In genomic region chr7:135376932-135377331, GRCm38 (mm10) we compare ENCODE assay signal across 11 mouse cellular contexts. TPM values are rescaled to one million over a fixed set of nuclear protein-coding genes. Genes with fewer than 3 reads are reported as not detected.
DNase-seq lines count a peak whose midpoint lies in the region; ATAC-seq and TF ChIP-seq lines count a peak whose summit lies in the region.
"Had no signal": no experiment of that assay in that cellular context is flagged by ENCODE, and none has a peak within 500 bp of the region (broad histone marks: within the 10 kb centered on the region; RNA-seq: fewer than 3 reads in every experiment).

No protein-coding gene starts in this region.

- ATAC-seq in hindbrain, embryonic 11.5 days (ENCODE audit: low FRiP score), result no peak
- no peak for ATAC-seq in hindbrain, embryonic 12.5 days (ENCODE audit: low FRiP score)
- ATAC-seq in lung, postnatal 0 days, result no peak

- intact Hi-C loops in left cerebral cortex, postnatal 25 days (cut with DNase I), result no loop called here

- H3K4me2 ChIP-seq in hindbrain, embryonic 11.5 days (replicated peaks; ENCODE audit: low read depth, low read length), result no peak overlapping the region
- H3K4me2 ChIP-seq in hindbrain, embryonic 12.5 days (replicated peaks), result no peak overlapping the region
- H3K4me2 ChIP-seq in lung, postnatal 0 days (replicated peaks; ENCODE audit: low read depth, low read length), result no peak overlapping the region
- H3K4me2 ChIP-seq: limb, embryonic 12.5 days had no signal

- no peak overlapping the region for H3K9ac ChIP-seq in hindbrain, embryonic 11.5 days (ENCODE audit: low read depth, low read length)
- no peak overlapping the region for H3K9ac ChIP-seq in hindbrain, embryonic 12.5 days
- H3K9ac ChIP-seq in ES-Bruce4 (ENCODE audit: low read depth, poor library complexity, severe bottlenecking), result no peak overlapping the region
- H3K9ac ChIP-seq in lung, postnatal 0 days (replicated peaks; ENCODE audit: low read depth), result no peak overlapping the region
- H3K9ac ChIP-seq: limb, embryonic 12.5 days had no signal

- TF ChIP-seq POLR2A in ES-Bruce4 (IDR thresholded peaks at IDR 0.05; ENCODE audit: insufficient read depth, low read length), result no peak

- TF ChIP-seq EP300 in ES-Bruce4 (IDR thresholded peaks at IDR 0.05; ENCODE audit: insufficient read depth, low read depth, low read length), result no peak
- TF ChIP-seq EP300 in lung, postnatal 0 days (IDR thresholded peaks at IDR 0.05), result no peak

- no peak overlapping the region for H3K4me3 ChIP-seq in hindbrain, embryonic 11.5 days (ENCODE audit: low read depth, low read length)
- no peak overlapping the region for H3K4me3 ChIP-seq in hindbrain, embryonic 12.5 days
- no peak overlapping the region for H3K4me3 ChIP-seq in ES-Bruce4 (ENCODE audit: low read depth, low read length)
- no peak overlapping the region for H3K4me3 ChIP-seq in lung, postnatal 0 days (ENCODE audit: low read depth, low read length)
- H3K4me3 ChIP-seq: limb, embryonic 12.5 days had no signal

- no peaks in the 10 kb centered on the region for H3K36me3 ChIP-seq in hindbrain, embryonic 11.5 days (ENCODE audit: control insufficient read depth, insufficient read depth, low read length)
- H3K36me3 ChIP-seq in hindbrain, embryonic 12.5 days, result no peaks in the 10 kb centered on the region
- no peaks in the 10 kb centered on the region for H3K36me3 ChIP-seq in ES-Bruce4 (ENCODE audit: control insufficient read depth, insufficient read depth, low read length, poor library complexity, severe bottlenecking)
- H3K36me3 ChIP-seq in lung, postnatal 0 days (ENCODE audit: insufficient read depth, low read length), result no peaks in the 10 kb centered on the region
- H3K36me3 ChIP-seq: limb, embryonic 12.5 days had no signal

- peak; percentile 76 for TF ChIP-seq CTCF in ES-Bruce4 (IDR thresholded peaks at IDR 0.05; ENCODE audit: low read depth, low read length)
- TF ChIP-seq CTCF in lung, postnatal 0 days (IDR thresholded peaks at IDR 0.05), result peak; percentile 59

- H3K9me3 ChIP-seq in hindbrain, embryonic 11.5 days (ENCODE audit: control insufficient read depth, low read length), result no peaks in the 10 kb centered on the region
- H3K9me3 ChIP-seq in hindbrain, embryonic 12.5 days (replicated peaks), result no peaks in the 10 kb centered on the region
- H3K9me3 ChIP-seq in ES-Bruce4 (replicated peaks; ENCODE audit: control insufficient read depth, insufficient read depth, low read length, poor library complexity, severe bottlenecking), result no peaks in the 10 kb centered on the region
- H3K9me3 ChIP-seq in lung, postnatal 0 days (ENCODE audit: low read length), result no peaks in the 10 kb centered on the region
- H3K9me3 ChIP-seq: limb, embryonic 12.5 days had no signal

- WGBS in hindbrain, embryonic 11.5 days, result 68% methylated on average over 5 of the region's 5 CpGs
- 63% methylated on average over 5 of the region's 5 CpGs for WGBS in hindbrain, embryonic 12.5 days
- 63% methylated on average over 5 of the region's 5 CpGs for WGBS in lung, postnatal 0 days

- no peaks in the 10 kb centered on the region for H3K27me3 ChIP-seq in hindbrain, embryonic 11.5 days (ENCODE audit: control insufficient read depth, insufficient read depth, low read length)
- H3K27me3 ChIP-seq in hindbrain, embryonic 12.5 days, result no peaks in the 10 kb centered on the region
- H3K27me3 ChIP-seq in ES-Bruce4 (ENCODE audit: control insufficient read depth, insufficient read depth, low read length, poor library complexity, severe bottlenecking), result no peaks in the 10 kb centered on the region; the same call in none of the 2 replicates
- no peaks in the 10 kb centered on the region for H3K27me3 ChIP-seq in lung, postnatal 0 days (replicated peaks; ENCODE audit: insufficient read depth, low read length)

- H3K27ac ChIP-seq in hindbrain, embryonic 11.5 days (ENCODE audit: low read depth, low read length), result no peak overlapping the region
- no peak overlapping the region for H3K27ac ChIP-seq in hindbrain, embryonic 12.5 days
- H3K27ac ChIP-seq in ES-Bruce4 (ENCODE audit: insufficient read depth, low read length), result no peak overlapping the region
- no peak overlapping the region for H3K27ac ChIP-seq in lung, postnatal 0 days (ENCODE audit: low read length)
- H3K27ac ChIP-seq: limb, embryonic 12.5 days had no signal

- no peaks in the 10 kb centered on the region for H3K4me1 ChIP-seq in hindbrain, embryonic 11.5 days (replicated peaks; ENCODE audit: control insufficient read depth, insufficient read depth, low read length)
- H3K4me1 ChIP-seq in hindbrain, embryonic 12.5 days, result 0 out of 2 replicates have a peak, but pooled peaks cover 2% of the 10 kb centered on the region
- H3K4me1 ChIP-seq in ES-Bruce4 (ENCODE audit: control insufficient read depth, insufficient read depth, low read length), result no peaks in the 10 kb centered on the region
- no peaks in the 10 kb centered on the region for H3K4me1 ChIP-seq in lung, postnatal 0 days (ENCODE audit: insufficient read depth, low read depth, low read length)
- H3K4me1 ChIP-seq: limb, embryonic 12.5 days had no signal

- DNase-seq in hindbrain, embryonic 11.5 days (ENCODE audit: low spot score), result peak; percentile 28
- peak; percentile 5 to 12 for DNase-seq in adrenal gland, postnatal 36 days
- DNase-seq in lung, postnatal 0 days (ENCODE audit: low spot score), result no peak
- DNase-seq in yolk sac, embryonic 10.5 days (ENCODE audit: low spot score), result no peak
- no peak for DNase-seq in left cerebral cortex, postnatal 25 days (ENCODE audit: low spot score in 2 of 2)
- DNase-seq in left cerebral cortex, adult 8-10 months (ENCODE audit: low spot score in 2 of 2), result no peak

RNA-seq across cellular contexts. Expression of gene Foxi2, which starts 33.2 kb away (rescaled TPM):
- polyA plus RNA-seq in hindbrain, embryonic 11.5 days (2014; fragmentation: Nextera tagmentation; extraction: Ambion mirVana), result 0.51 and 0.66 TPM in 2 replicates
- 0.10 TPM in 1 of 2 replicates, not detected in the other for polyA plus RNA-seq in hindbrain, embryonic 12.5 days (2016; fragmentation: Nextera tagmentation; extraction: Ambion mirVana)
- polyA plus RNA-seq in ES-Bruce4 (2011; ENCODE audit: insufficient read depth, insufficient read length, low read depth, missing spikeins), result not detected in 2 replicates
- total RNA-seq in adrenal gland, postnatal 36 days (2021), result not detected
- polyA plus RNA-seq in lung, postnatal 0 days (2015; fragmentation: Nextera tagmentation; extraction: Ambion mirVana), result not detected in 2 replicates
- not detected for total RNA-seq in left cerebral cortex, postnatal 25 days (2021)
- total RNA-seq in left cerebral cortex, adult 8-10 months (2022), result not detected
- total RNA-seq: heart, adult 18-20 months had no signal
- polyA plus RNA-seq: neural tube, embryonic 14.5 days had no signal

Comparison
In these comparisons a context has a peak if more than half of its experiments do, and no peak if none do; other contexts are left out.
1. DNase-seq: peak in hindbrain, embryonic 11.5 days (single experiment) and adrenal gland, postnatal 36 days (2 of 2); none in lung, postnatal 0 days (single experiment), yolk sac, embryonic 10.5 days (single experiment), left cerebral cortex, postnatal 25 days (0 of 2) and left cerebral cortex, adult 8-10 months (0 of 2).